Mouse (Mus musculus) kidney, embryonic 16.5 days (tissue): Measurements from ENCODE around the gene Emsy. TPM values are rescaled to one million over a fixed set of nuclear protein-coding genes. Genes with fewer than 3 reads are reported as not detected.

Experiments
- ATAC-seq: fragments of 200-750 bp; cut with Nextera tagmentation; 2 replicates; pipeline ENCODE4 v1.8.0; 2017; ENCODE audit warnings: moderate TSS enrichment; ENCODE audit not compliant: low FRiP score, low TSS enrichment
- H3K27ac ChIP-seq: fragments of 300-500 bp; sonication (generic); 2 replicates; pipeline ENCODE4 v1.5.1; 2014; ENCODE audit warnings: low read length
- H3K27me3 ChIP-seq: fragments of 300-500 bp; sonication (generic); 2 replicates; pipeline ENCODE4 v1.6.1; 2014; ENCODE audit warnings: low read length, control low read depth, mixed read lengths; ENCODE audit not compliant: insufficient read depth
- H3K36me3 ChIP-seq: fragments of 300-500 bp; sonication (generic); 2 replicates; pipeline ENCODE4 v1.6.1; 2014; ENCODE audit warnings: low read length, control low read depth, mixed read lengths; ENCODE audit not compliant: insufficient read depth
- H3K4me1 ChIP-seq: fragments of 300-500 bp; sonication (generic); 2 replicates; pipeline ENCODE4 v1.6.1; 2014; ENCODE audit warnings: low read length, control low read depth, mixed read lengths; ENCODE audit not compliant: insufficient read depth
- H3K4me2 ChIP-seq: fragments of 300-500 bp; sonication (generic); replicated peaks from 2 replicates; pipeline ENCODE4 v1.6.1; 2014; ENCODE audit warnings: low read depth, low read length
- H3K4me3 ChIP-seq: fragments of 300-500 bp; sonication (generic); 2 replicates; pipeline ENCODE4 v1.5.1; 2014; ENCODE audit warnings: mild to moderate bottlenecking, low read length
- H3K9ac ChIP-seq: fragments of 300-500 bp; sonication (generic); replicated peaks from 2 replicates; pipeline ENCODE4 v1.6.1; 2014; ENCODE audit warnings: low read length
- H3K9me3 ChIP-seq: fragments of 300-500 bp; sonication (generic); 2 replicates; pipeline ENCODE4 v1.6.1; 2016; ENCODE audit warnings: low read length, control low read depth
- WGBS: fragments of 180-500 bp; shearing (Covaris S2); extraction: QIAGEN DNeasy Blood & Tissue Kit; methylation state at CpG from one replicate; pipeline ENCODE4 v1.1.7; 2014; 5-methylcytosine and 5-hydroxymethylcytosine counted together
- polyA plus RNA-seq: library from polyadenylated mRNA; unstranded; fragments of >200 nt; fragmentation: Nextera tagmentation; extraction: Ambion mirVana; gene quantifications from 2 replicates; pipeline ENCODE4 v1.2.1, GENCODE M21; 2015

The Emsy gene
- polyA plus RNA-seq, 1 experiment from 2014 or later: 29.1 TPM

DNA sequence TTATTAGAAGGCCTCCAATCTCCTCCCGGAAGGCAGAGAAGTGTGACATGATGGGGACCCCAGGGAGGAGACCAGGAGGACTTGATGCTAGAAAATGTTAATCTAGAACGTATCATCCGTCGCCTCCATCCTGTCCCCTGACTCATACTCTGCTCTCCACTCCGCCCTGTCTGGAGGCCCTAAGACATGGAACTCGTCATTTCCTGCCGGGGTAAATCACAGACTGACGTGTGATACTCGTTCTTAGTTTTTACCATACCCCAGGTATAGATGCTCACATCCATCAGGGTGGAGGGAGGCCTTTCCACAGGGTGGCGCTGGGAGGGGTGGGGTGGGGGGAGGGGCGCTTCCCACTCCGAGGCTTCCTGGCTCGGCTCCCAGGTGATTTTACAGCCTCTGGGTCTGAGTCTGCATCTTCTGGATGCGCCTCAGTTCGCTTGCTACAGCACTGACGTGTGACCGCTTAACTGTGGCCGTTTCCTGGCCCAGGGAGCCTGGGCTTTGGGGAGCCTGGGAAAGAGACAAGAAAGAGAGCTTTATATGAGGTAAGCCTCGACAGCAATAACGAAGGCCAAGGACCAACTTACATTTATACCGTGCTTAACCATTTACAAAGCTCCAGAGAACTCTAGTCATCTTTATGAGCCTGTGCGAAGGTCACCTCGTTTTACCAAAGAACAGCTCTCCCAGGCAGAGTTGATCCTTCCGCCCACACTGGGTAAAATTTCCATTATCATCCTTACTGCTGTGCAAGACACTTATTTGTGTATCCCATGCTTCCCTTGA lies 36.4 kb upstream of the Emsy start:
- peaks cover 17% of the 10 kb centered on the region for H3K4me1 ChIP-seq
- H3K27me3 ChIP-seq: no peaks in the 10 kb centered on the region
- peak overlapping the region; percentile 73 for H3K27ac ChIP-seq
- 22% methylated on average over 24 of the region's 24 CpGs for WGBS
- H3K9me3 ChIP-seq: no peaks in the 10 kb centered on the region
- peak overlapping the region; percentile 12 for H3K4me3 ChIP-seq
- no peaks in the 10 kb centered on the region for H3K36me3 ChIP-seq
- H3K9ac ChIP-seq: peak overlapping the region; percentile 10
- peak overlapping the region; percentile 51 for H3K4me2 ChIP-seq
- ATAC-seq: peak; percentile 79

DNA sequence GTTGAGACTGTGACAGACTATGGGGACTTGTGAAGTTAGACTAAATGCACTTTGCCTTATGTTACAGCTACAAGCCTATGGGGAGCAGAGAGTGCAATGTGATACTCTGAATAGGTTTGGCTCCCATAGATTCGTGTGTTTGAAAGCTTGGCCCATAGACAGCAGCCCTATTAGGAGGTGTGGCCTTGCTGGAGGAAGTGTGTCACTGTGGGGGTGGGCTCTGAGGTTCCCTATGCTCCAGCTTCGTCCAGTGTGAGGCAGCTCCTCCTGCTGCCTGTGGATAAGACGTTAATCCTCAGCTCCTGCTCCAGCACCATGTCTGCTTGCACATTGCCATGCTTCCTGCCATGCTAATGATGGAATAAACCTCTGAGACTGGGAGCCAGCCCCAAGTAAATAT lies 34.2 kb upstream of the Emsy start:
- 13% methylated on average over 3 of the region's 3 CpGs for WGBS
- Histone ChIP-seq H3K4me1 (peaks cover 21% of the 10 kb centered on the region), H3K4me3 (no peak overlapping the region), H3K9ac (no peak overlapping the region), H3K36me3 (no peaks in the 10 kb centered on the region), H3K9me3 (no peaks in the 10 kb centered on the region), H3K27me3 (no peaks in the 10 kb centered on the region), H3K4me2 (no peak overlapping the region), H3K27ac (no peak overlapping the region)
- no peak for ATAC-seq

DNA sequence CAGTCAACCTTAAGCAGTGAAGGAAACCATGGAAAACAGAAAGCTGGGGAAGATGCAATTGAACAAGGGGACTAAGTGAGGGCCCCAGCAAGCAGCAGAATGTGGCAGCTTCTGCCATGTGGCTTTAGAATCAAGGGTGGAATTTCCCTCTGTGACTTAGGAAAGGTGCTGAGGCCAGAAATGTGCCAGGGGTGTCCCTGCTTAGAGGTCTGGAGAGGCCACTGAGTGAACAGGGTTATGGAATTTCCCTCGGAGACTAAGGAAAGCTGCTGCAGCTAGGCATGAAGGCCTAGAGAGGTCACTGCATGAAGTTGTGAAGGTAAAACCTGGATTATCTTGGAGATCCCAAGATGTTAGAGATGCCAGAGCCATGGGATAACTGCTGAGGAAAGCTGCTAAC lies 33.5 kb upstream of the Emsy start:
- Histone ChIP-seq H3K9ac (no peak overlapping the region), H3K27me3 (no peaks in the 10 kb centered on the region), H3K4me1 (peaks cover 21% of the 10 kb centered on the region), H3K9me3 (no peaks in the 10 kb centered on the region), H3K4me3 (no peak overlapping the region), H3K36me3 (no peaks in the 10 kb centered on the region), H3K27ac (no peak overlapping the region), H3K4me2 (no peak overlapping the region)
- ATAC-seq: no peak
- 86% methylated on average over 1 of the region's 1 CpGs for WGBS

DNA sequence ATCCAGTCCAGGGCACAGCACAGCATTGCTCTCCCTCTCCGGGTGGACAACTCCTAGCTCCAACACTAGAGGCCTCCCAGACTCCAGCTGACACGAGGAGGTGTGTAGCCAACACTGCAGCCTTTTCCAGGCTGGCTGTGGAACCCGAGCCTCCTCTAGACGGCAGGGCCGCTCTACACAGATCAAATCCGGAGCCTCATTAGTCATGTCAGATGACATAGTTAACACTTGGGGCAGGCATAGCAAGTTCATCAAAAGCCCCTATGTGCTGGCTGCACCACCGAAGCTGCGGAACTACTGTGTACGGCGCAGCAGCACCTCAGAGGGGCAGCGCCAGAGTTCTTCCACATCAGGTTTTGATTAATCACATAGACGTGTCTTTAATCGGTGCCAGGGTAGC lies 29.3 kb upstream of the Emsy start:
- Histone ChIP-seq H3K9ac (no peak overlapping the region; the same call in 1 of the 2 replicates), H3K4me1 (peaks cover 4% of the 10 kb centered on the region; the same call in 1 of the 2 replicates), H3K27ac (no peak overlapping the region), H3K9me3 (no peaks in the 10 kb centered on the region), H3K4me2 (peak overlapping the region; percentile 37), H3K4me3 (0 out of 2 replicates have a peak overlapping the region, but pooled peaks have one; percentile 2), H3K27me3 (no peaks in the 10 kb centered on the region), H3K36me3 (no peaks in the 10 kb centered on the region)
- ATAC-seq: peak; percentile 98
- 16% methylated on average over 13 of the region's 13 CpGs for WGBS

DNA sequence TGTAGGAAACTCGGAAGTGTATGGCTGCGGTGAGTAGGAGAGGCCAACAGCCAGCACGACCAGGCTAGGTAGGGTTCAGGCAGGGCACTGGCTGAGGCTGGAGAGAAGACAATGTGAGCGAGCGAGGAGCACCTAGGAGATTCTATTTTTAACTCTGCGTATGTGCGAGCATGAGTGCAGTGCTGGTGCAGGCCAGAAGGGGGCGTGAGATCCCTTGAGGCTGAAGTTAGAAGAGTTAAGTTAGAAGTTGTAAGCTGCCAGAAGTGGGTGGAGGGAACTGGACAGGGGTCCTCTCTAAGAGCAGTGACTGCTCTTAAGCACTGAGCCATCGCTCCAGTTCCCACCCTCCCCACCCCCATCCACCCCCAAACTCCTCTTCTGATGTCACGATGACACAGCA lies 26.2 kb upstream of the Emsy start:
- Histone ChIP-seq H3K36me3 (no peaks in the 10 kb centered on the region), H3K27me3 (no peaks in the 10 kb centered on the region), H3K4me1 (peaks cover 14% of the 10 kb centered on the region), H3K27ac (no peak overlapping the region), H3K4me2 (no peak overlapping the region), H3K4me3 (no peak overlapping the region), H3K9me3 (no peaks in the 10 kb centered on the region), H3K9ac (no peak overlapping the region)
- WGBS: 91% methylated on average over 10 of the region's 10 CpGs
- no peak for ATAC-seq

DNA sequence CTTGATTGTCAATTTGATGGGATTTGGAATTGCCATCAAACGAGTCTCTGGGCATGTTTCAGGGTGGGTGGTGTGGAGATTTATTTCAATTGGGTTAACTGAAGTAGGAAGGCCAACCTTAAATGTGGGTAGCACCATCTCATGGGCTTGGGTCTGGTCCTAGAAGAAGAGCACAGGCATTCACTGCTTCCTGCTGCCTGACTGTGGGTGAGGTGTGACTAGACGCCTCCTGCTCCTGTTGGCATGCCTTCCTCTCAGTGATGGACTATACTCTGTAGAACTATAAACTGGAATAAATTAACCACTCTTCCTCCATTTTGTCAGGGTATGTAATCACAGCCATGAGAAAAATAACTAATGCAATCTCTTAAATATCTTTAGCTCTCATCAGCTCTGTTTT lies 24.1 kb upstream of the Emsy start:
- no peaks in the 10 kb centered on the region for H3K9me3 ChIP-seq
- no peak overlapping the region for H3K27ac ChIP-seq
- H3K27me3 ChIP-seq: no peaks in the 10 kb centered on the region
- peaks cover 15% of the 10 kb centered on the region for H3K4me1 ChIP-seq
- H3K9ac ChIP-seq: no peak overlapping the region
- no peak for ATAC-seq
- H3K4me3 ChIP-seq: no peak overlapping the region
- no peak overlapping the region for H3K4me2 ChIP-seq
- 64% methylated on average over 2 of the region's 2 CpGs for WGBS
- H3K36me3 ChIP-seq: no peaks in the 10 kb centered on the region

DNA sequence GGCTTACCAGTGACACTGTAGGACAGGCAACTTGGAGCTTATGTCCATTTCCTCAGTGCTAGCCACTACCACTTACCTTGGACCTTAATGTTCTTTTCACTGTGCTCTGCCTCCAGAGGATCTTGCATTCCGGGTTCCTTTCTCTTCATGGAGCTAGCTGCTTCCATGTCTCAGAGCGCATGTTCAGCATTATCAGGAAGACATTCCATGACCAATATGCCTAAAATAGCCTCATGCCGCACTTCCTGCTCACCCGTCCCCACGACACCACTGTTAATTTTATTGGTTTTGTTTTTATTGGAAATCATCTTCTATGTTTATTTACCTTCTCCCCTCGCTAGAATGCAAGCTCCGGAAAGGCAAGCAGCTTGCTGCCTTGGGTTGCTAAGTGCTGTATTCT lies 21.9 kb upstream of the Emsy start:
- Histone ChIP-seq H3K27ac (peak overlapping the region; percentile 62), H3K4me3 (no peak overlapping the region), H3K4me1 (peaks cover 17% of the 10 kb centered on the region), H3K36me3 (no peaks in the 10 kb centered on the region), H3K4me2 (peak overlapping the region; percentile 20; the same call in 1 of the 2 replicates), H3K9ac (no peak overlapping the region), H3K9me3 (no peaks in the 10 kb centered on the region), H3K27me3 (no peaks in the 10 kb centered on the region)
- WGBS: 44% methylated on average over 7 of the region's 7 CpGs
- no peak for ATAC-seq

DNA sequence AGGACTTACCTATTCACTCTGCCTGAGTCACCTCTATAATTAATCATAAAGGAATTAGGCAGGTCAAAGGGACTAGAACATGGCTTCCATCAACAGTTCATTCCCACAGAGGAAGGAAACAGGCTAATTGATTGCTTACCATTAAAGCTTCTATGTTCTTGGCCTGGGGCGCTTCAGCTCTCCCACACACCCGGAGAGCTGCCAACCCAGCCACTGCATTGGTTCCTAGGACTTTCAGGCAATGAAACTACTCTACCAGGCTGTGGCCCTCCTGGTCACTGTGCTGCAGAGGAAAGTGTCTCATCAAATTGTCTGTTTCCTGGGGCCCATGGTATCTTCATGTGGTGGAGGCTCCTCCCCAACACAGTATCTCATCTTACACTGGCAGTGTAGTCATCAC lies 20.9 kb upstream of the Emsy start:
- no peak for ATAC-seq
- no peaks in the 10 kb centered on the region for H3K36me3 ChIP-seq

DNA sequence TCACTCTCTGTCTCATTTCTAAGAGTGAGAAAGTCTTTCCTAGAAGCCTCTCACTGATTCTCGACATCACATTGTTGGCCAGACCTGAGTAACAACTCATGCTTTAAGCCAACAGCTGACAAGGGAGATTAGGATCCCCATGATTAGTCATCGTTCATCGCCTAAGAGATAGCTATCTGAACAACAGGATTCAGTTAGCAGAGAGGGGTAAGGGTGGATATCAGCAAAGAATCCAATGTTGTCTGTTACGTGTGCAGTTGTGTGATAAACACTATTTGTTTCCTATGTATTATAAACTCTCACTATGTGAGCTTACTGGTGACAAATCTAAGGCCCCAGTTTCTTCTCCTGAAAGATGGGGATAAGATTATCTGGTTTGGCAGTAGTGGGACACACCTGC lies 17.8 kb upstream of the Emsy start:
- Histone ChIP-seq H3K4me1 (peaks cover 32% of the 10 kb centered on the region), H3K27ac (no peak overlapping the region), H3K36me3 (no peaks in the 10 kb centered on the region), H3K27me3 (no peaks in the 10 kb centered on the region), H3K9ac (no peak overlapping the region), H3K4me2 (no peak overlapping the region), H3K4me3 (no peak overlapping the region), H3K9me3 (no peaks in the 10 kb centered on the region)
- 74% methylated on average over 4 of the region's 4 CpGs for WGBS
- ATAC-seq: no peak

More for the DNA sequence above, 20.9 kb upstream of the Emsy start:
- H3K27ac ChIP-seq: no peak overlapping the region
- no peak overlapping the region for H3K4me2 ChIP-seq
- no peaks in the 10 kb centered on the region for H3K9me3 ChIP-seq
- no peak overlapping the region for H3K9ac ChIP-seq
- WGBS: 59% methylated on average over 2 of the region's 2 CpGs
- no peak overlapping the region for H3K4me3 ChIP-seq
- H3K27me3 ChIP-seq: no peaks in the 10 kb centered on the region
- peaks cover 17% of the 10 kb centered on the region for H3K4me1 ChIP-seq

DNA sequence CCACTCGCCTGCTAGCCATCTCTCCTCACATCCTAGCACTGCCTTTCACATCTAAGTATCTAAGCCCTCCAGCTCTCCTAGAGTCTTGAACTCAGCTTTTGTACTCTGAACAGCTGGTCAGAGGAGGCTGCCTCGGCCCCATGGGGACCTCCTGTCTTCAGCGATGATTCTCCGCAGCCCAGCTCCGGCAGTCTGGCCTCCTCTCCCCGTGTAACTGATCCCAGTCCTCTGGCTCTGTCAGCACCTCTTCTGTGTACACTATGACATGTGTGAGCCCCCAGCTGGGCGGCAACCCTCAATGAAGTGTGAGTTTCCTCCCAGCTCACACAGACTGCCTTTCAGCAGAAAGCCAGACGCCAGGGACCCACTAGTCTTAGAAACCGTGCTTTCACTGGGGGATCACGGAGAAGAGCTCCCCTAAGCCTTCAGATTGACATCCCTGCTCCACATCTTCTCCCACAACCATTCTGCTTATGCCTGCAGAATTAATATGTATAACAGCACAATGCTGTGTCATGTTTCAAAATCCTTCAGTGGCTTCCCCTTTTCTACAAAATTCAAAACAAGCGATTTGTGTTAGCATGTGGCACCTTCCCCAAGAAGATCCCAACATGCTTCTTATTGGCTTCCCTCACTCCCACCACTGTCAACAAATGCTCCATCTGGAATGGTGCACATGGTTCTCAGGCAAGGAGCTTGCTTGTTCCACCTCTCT lies 15.8 kb upstream of the Emsy start:
- H3K9ac ChIP-seq: no peak overlapping the region
- H3K27ac ChIP-seq: peak overlapping the region; percentile 61
- H3K27me3 ChIP-seq: no peaks in the 10 kb centered on the region
- peak; percentile 62; the same call in 1 of the 2 replicates for ATAC-seq
- no peak overlapping the region for H3K4me2 ChIP-seq
- no peak overlapping the region for H3K4me3 ChIP-seq
- 27% methylated on average over 11 of the region's 11 CpGs for WGBS
- H3K36me3 ChIP-seq: no peaks in the 10 kb centered on the region
- no peaks in the 10 kb centered on the region for H3K9me3 ChIP-seq
- H3K4me1 ChIP-seq: peaks cover 20% of the 10 kb centered on the region
